Mouse (Mus musculus) intestine, postnatal 0 days (tissue): ENCODE measurements around the gene Cab39l. TPM values are rescaled to one million over a fixed set of nuclear protein-coding genes. Genes with fewer than 3 reads are reported as not detected.

Source experiments
- ATAC-seq: fragments of 200-750 bp; cut with Nextera tagmentation; 2 replicates; pipeline ENCODE4 v1.8.0; 2017; ENCODE audit warnings: mild to moderate bottlenecking, moderate TSS enrichment, moderate library complexity
- H3K27ac ChIP-seq: fragments of 300-500 bp; sonication (generic); 2 replicates; pipeline ENCODE4 v1.5.1; 2014; ENCODE audit warnings: mild to moderate bottlenecking, low read depth, low read length, moderate library complexity
- H3K27me3 ChIP-seq: fragments of 300-500 bp; sonication (generic); replicated peaks from 2 replicates; pipeline ENCODE4 v1.6.1; 2014; ENCODE audit warnings: low read length, mixed read lengths; ENCODE audit not compliant: control insufficient read depth, insufficient read depth
- H3K36me3 ChIP-seq: fragments of 300-500 bp; sonication (generic); 2 replicates; pipeline ENCODE4 v1.6.1; 2014; ENCODE audit warnings: mild to moderate bottlenecking, moderate library complexity; ENCODE audit not compliant: control insufficient read depth, insufficient read depth
- H3K4me1 ChIP-seq: fragments of 300-500 bp; sonication (generic); replicated peaks from 2 replicates; pipeline ENCODE4 v1.6.1; 2014; ENCODE audit warnings: antibody characterized with exemption, low read length, mixed read lengths; ENCODE audit not compliant: control insufficient read depth, insufficient read depth
- H3K4me2 ChIP-seq: fragments of 300-500 bp; sonication (generic); replicated peaks from 2 replicates; pipeline ENCODE4 v1.6.1; 2014; ENCODE audit warnings: low read depth, mild to moderate bottlenecking, moderate library complexity
- H3K4me3 ChIP-seq: fragments of 300-500 bp; sonication (generic); 2 replicates; pipeline ENCODE4 v1.5.1; 2014; ENCODE audit warnings: low read depth, low read length
- H3K9ac ChIP-seq: fragments of 300-500 bp; sonication (generic); 2 replicates; pipeline ENCODE4 v1.6.1; 2014; ENCODE audit warnings: mild to moderate bottlenecking, low read depth, low read length
- H3K9me3 ChIP-seq: fragments of 300-500 bp; sonication (generic); 2 replicates; pipeline ENCODE4 v1.6.1; 2016; ENCODE audit warnings: mixed run types; ENCODE audit not compliant: control insufficient read depth
- CTCF ChIP-seq: sonication (generic); IDR thresholded peaks from 2 replicates; pipeline ENCODE4 v1.5.1; 2016; ENCODE audit warnings: low read depth, mild to moderate bottlenecking, control low read depth, antibody characterized with exemption, moderate library complexity
- WGBS: fragments of 180-500 bp; shearing (Covaris S2); extraction: QIAGEN DNeasy Blood & Tissue Kit; methylation state at CpG from one replicate; pipeline ENCODE4 v1.1.7; 2014; 5-methylcytosine and 5-hydroxymethylcytosine counted together
- polyA plus RNA-seq: library from polyadenylated mRNA; unstranded; fragments of >200 nt; fragmentation: Nextera tagmentation; extraction: Ambion mirVana; gene quantifications from 2 replicates; pipeline ENCODE4 v1.2.1, GENCODE M21; 2015

Gene Cab39l
- polyA plus RNA-seq, 1 experiment from 2014 or later: 19.0 TPM

- Histone ChIP-seq H3K36me3 (0 out of 2 replicates have a peak, but pooled peaks cover 6% of the 10 kb centered on the region), H3K9me3 (no peaks in the 10 kb centered on the region), H3K4me1 (no peaks in the 10 kb centered on the region), H3K4me3 (no peak overlapping the region), H3K27me3 (no peaks in the 10 kb centered on the region), H3K4me2 (no peak overlapping the region), H3K9ac (no peak overlapping the region), H3K27ac (no peak overlapping the region)
- WGBS: 80% methylated on average over 5 of the region's 5 CpGs
- ATAC-seq: no peak
- no peak for TF ChIP-seq CTCF
Observed at GRCm38 (mm10) chr14:59633295-59633898, 192.6 kb downstream of the Cab39l start.

- Histone ChIP-seq H3K4me1 (no peaks in the 10 kb centered on the region), H3K4me2 (no peak overlapping the region), H3K36me3 (0 out of 2 replicates have a peak, but pooled peaks cover 6% of the 10 kb centered on the region), H3K4me3 (no peak overlapping the region), H3K9me3 (no peaks in the 10 kb centered on the region), H3K27ac (no peak overlapping the region), H3K9ac (no peak overlapping the region), H3K27me3 (no peaks in the 10 kb centered on the region)
- ATAC-seq: no peak
- WGBS: 80% methylated on average over 9 of the region's 9 CpGs
- no peak for TF ChIP-seq CTCF
Observed at GRCm38 (mm10) chr14:59633988-59634387, 193.2 kb downstream of the Cab39l start.

Other genes starting within 250 kb of the Cab39l start
- 29.1 and 36.1 TPM in 2 replicates for gene Rcbtb1, start 239.8 kb upstream of the Cab39l start, polyA plus RNA-seq
- gene Gm6904, start 180.8 kb upstream of the Cab39l start, polyA plus RNA-seq: not detected in 2 replicates
- not detected in 2 replicates for gene Phf11a, start 143.4 kb upstream of the Cab39l start, polyA plus RNA-seq
- gene Phf11b, start 99.6 kb upstream of the Cab39l start, polyA plus RNA-seq: 0.97 and 1.0 TPM in 2 replicates
- gene Phf11d, start 75.5 kb upstream of the Cab39l start, polyA plus RNA-seq: 4.5 and 5.1 TPM in 2 replicates
- 0.39 and 0.40 TPM in 2 replicates for gene Phf11c, start 45.6 kb upstream of the Cab39l start, polyA plus RNA-seq
- gene Setdb2, start 88 bp upstream of the Cab39l start, polyA plus RNA-seq: 5.3 and 6.9 TPM in 2 replicates
- gene Cdadc1, start 157.0 kb downstream of the Cab39l start, polyA plus RNA-seq: 22.3 and 24.3 TPM in 2 replicates
- 4.6 and 4.8 TPM in 2 replicates for gene Shisa2, start 184.3 kb downstream of the Cab39l start, polyA plus RNA-seq